Mouse (Mus musculus) olfactory bulb, adult 2 months (tissue): ENCODE measurements around the gene Selenbp1.
"Not testable (repeated sequence)": the region's sequence is repeated elsewhere in the genome, so short reads cannot be mapped to it uniquely, and the experiment has no call there.

Experiments used
- CTCF ChIP-seq: fragments of 200-500 bp; IDR thresholded peaks from 2 replicates; pipeline ENCODE4 v1.5.1; 2012; ENCODE audit warnings: low read depth, mild to moderate bottlenecking, low read length, moderate library complexity; ENCODE audit not compliant: insufficient read depth
- POLR2A ChIP-seq: fragments of 200-500 bp; IDR thresholded peaks from 2 replicates; pipeline ENCODE4 v1.6.1; 2012; ENCODE audit warnings: mild to moderate bottlenecking, low read depth, low read length, moderate library complexity; ENCODE audit not compliant: insufficient read depth

- not testable (repeated sequence) for TF ChIP-seq CTCF, POLR2A
Measured at GRCm38 (mm10) chr3:94933604-94934003, 748 bp downstream of the Selenbp1 start.
